Mouse (Mus musculus): Measurements from ENCODE around the gene Rffl. TPM values are rescaled to one million over a fixed set of nuclear protein-coding genes. Genes with fewer than 3 reads are reported as not detected.

The Rffl gene
- polyA plus RNA-seq, 1 experiment from 2014 or later: 3.8 TPM

DNA sequence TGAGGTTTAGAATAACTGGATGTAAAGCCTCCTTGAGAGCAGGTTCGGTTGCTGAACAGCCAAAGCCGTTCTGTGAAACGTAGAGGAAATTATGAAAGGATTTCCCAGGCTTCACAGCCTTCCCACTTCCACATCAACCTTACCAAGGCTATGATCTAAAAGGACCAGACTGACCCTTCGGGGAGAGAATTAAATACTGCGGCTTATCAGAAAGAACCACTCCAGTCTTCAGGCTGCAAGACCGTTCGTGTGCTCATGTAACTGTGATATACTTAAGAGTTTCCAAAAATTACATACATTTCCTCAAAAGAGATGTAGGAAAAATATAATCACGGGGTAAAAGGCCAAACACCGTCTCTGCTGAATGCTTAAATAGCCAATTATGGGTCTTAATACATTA lies 8.4 kb downstream of the Rffl start:
- WGBS: 73% methylated on average over 9 of the region's 9 CpGs
- no peaks in the 10 kb centered on the region for H3K9me3 ChIP-seq (ENCODE audit: control insufficient read depth, low read length)
- no peaks in the 10 kb centered on the region for H3K27me3 ChIP-seq (ENCODE audit: control insufficient read depth, insufficient read depth, low read length)
- no peaks in the 10 kb centered on the region for H3K36me3 ChIP-seq (ENCODE audit: control insufficient read depth, insufficient read depth, low read length)
- H3K9ac ChIP-seq (ENCODE audit: low read length): no peak overlapping the region
- peaks cover 2 to 5% of the 10 kb centered on the region in 2 experiments; a peak in 1 of 4 replicates for H3K4me1 ChIP-seq (ENCODE audit: control insufficient read depth in 2 of 2, insufficient read depth in 2 of 2, low read length in 2 of 2)
- no peak overlapping the region for H3K4me2 ChIP-seq (ENCODE audit: low read length)
- no peak overlapping the region for H3K27ac ChIP-seq (replicated peaks in 1 of 2; ENCODE audit: control insufficient read depth in 1 of 2, insufficient read depth in 1 of 2, low read depth in 2 of 2, low read length in 2 of 2)
- no peak overlapping the region for H3K4me3 ChIP-seq (ENCODE audit: control insufficient read depth in 1 of 2, insufficient read depth in 1 of 2, low read depth in 1 of 2, low read length in 2 of 2)
- no peak for ATAC-seq (ENCODE audit: insufficient number of reproducible peaks, insufficient read depth, low FRiP score, low read depth)

GRCm38 (mm10) chr11:82861558-82861957 lies 9.5 kb downstream of the Rffl start:
- Histone ChIP-seq H3K9me3 (ENCODE audit: control insufficient read depth, low read length) (no peaks in the 10 kb centered on the region), H3K4me3 (ENCODE audit: control insufficient read depth in 1 of 2, insufficient read depth in 1 of 2, low read depth in 1 of 2, low read length in 2 of 2) (no peak overlapping the region), H3K4me1 (ENCODE audit: control insufficient read depth in 2 of 2, insufficient read depth in 2 of 2, low read length in 2 of 2) (peaks cover 2 to 5% of the 10 kb centered on the region in 2 experiments; a peak in 1 of 4 replicates), H3K27ac (replicated peaks in 1 of 2; ENCODE audit: control insufficient read depth in 1 of 2, insufficient read depth in 1 of 2, low read depth in 2 of 2, low read length in 2 of 2) (no peak overlapping the region), H3K36me3 (ENCODE audit: control insufficient read depth, insufficient read depth, low read length) (no peaks in the 10 kb centered on the region), H3K27me3 (ENCODE audit: control insufficient read depth, insufficient read depth, low read length) (no peaks in the 10 kb centered on the region), H3K4me2 (ENCODE audit: low read length) (no peak overlapping the region), H3K9ac (ENCODE audit: low read length) (no peak overlapping the region)
- WGBS: 61% methylated on average over 8 of the region's 8 CpGs
- no peak for ATAC-seq (ENCODE audit: insufficient number of reproducible peaks, insufficient read depth, low FRiP score, low read depth)

DNA sequence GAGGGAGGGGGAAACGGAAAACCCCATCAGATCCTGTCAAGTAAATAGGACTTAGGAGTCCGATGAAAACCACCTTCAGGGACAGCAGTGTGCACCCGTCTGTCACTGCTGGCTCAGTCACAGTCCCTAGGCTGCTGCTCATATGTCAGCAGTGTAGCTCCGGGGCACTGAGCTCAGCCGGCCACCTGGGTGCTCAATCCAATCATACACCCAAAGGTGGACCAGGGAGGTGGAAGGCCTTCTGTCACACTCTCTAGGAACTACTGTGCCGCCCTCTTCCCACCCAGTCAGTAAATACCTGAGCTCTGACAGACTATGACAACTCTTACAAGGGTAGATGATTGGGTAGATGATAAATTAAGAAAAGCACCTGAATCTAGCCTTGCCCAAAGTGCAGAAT lies 10.3 kb downstream of the Rffl start:
- no peak for ATAC-seq (ENCODE audit: insufficient number of reproducible peaks, insufficient read depth, low FRiP score, low read depth)
- 71% methylated on average over 6 of the region's 6 CpGs for WGBS
- Histone ChIP-seq H3K9me3 (ENCODE audit: control insufficient read depth, low read length) (no peaks in the 10 kb centered on the region), H3K4me2 (ENCODE audit: low read length) (no peak overlapping the region), H3K4me3 (ENCODE audit: control insufficient read depth in 1 of 2, insufficient read depth in 1 of 2, low read depth in 1 of 2, low read length in 2 of 2) (no peak overlapping the region), H3K9ac (ENCODE audit: low read length) (no peak overlapping the region), H3K4me1 (ENCODE audit: control insufficient read depth in 2 of 2, insufficient read depth in 2 of 2, low read length in 2 of 2) (peaks cover 2 to 5% of the 10 kb centered on the region in 2 experiments; a peak in 1 of 4 replicates), H3K27ac (replicated peaks in 1 of 2; ENCODE audit: control insufficient read depth in 1 of 2, insufficient read depth in 1 of 2, low read depth in 2 of 2, low read length in 2 of 2) (no peak overlapping the region), H3K36me3 (ENCODE audit: control insufficient read depth, insufficient read depth, low read length) (no peaks in the 10 kb centered on the region), H3K27me3 (ENCODE audit: control insufficient read depth, insufficient read depth, low read length) (no peaks in the 10 kb centered on the region)

GRCm38 (mm10) chr11:82857307-82857848 lies 13.6 kb downstream of the Rffl start:
- H3K9ac ChIP-seq (ENCODE audit: low read length): no peak overlapping the region
- peaks cover 4 to 5% of the 10 kb centered on the region in 2 experiments; a peak in 1 of 4 replicates for H3K4me1 ChIP-seq (ENCODE audit: control insufficient read depth in 2 of 2, insufficient read depth in 2 of 2, low read length in 2 of 2)
- H3K9me3 ChIP-seq (ENCODE audit: control insufficient read depth, low read length): no peaks in the 10 kb centered on the region
- WGBS: 74% methylated on average over 13 of the region's 13 CpGs
- no peak for ATAC-seq (ENCODE audit: insufficient number of reproducible peaks, insufficient read depth, low FRiP score, low read depth)
- H3K27me3 ChIP-seq (ENCODE audit: control insufficient read depth, insufficient read depth, low read length): no peaks in the 10 kb centered on the region
- H3K4me3 ChIP-seq (ENCODE audit: control insufficient read depth in 1 of 2, insufficient read depth in 1 of 2, low read depth in 1 of 2, low read length in 2 of 2): no peak overlapping the region
- no peak overlapping the region for H3K4me2 ChIP-seq (ENCODE audit: low read length)
- no peaks in the 10 kb centered on the region for H3K36me3 ChIP-seq (ENCODE audit: control insufficient read depth, insufficient read depth, low read length)
- H3K27ac ChIP-seq (replicated peaks in 1 of 2; ENCODE audit: control insufficient read depth in 1 of 2, insufficient read depth in 1 of 2, low read depth in 2 of 2, low read length in 2 of 2): no peak overlapping the region

- Histone ChIP-seq H3K27me3 (ENCODE audit: control insufficient read depth, insufficient read depth, low read length) (no peaks in the 10 kb centered on the region), H3K4me2 (ENCODE audit: low read length) (no peak overlapping the region), H3K9ac (ENCODE audit: low read length) (no peak overlapping the region), H3K27ac (replicated peaks in 1 of 2; ENCODE audit: control insufficient read depth in 1 of 2, insufficient read depth in 1 of 2, low read depth in 2 of 2, low read length in 2 of 2) (no peak overlapping the region), H3K4me3 (ENCODE audit: control insufficient read depth in 1 of 2, insufficient read depth in 1 of 2, low read depth in 1 of 2, low read length in 2 of 2) (no peak overlapping the region), H3K4me1 (ENCODE audit: control insufficient read depth in 2 of 2, insufficient read depth in 2 of 2, low read length in 2 of 2) (0 out of 4 replicates have a peak, but pooled peaks cover 0 to 2% of the 10 kb centered on the region in 2 experiments), H3K9me3 (ENCODE audit: control insufficient read depth, low read length) (no peaks in the 10 kb centered on the region), H3K36me3 (ENCODE audit: control insufficient read depth, insufficient read depth, low read length) (no peaks in the 10 kb centered on the region)
- 81% methylated on average over 10 of the region's 10 CpGs for WGBS
- ATAC-seq (ENCODE audit: insufficient number of reproducible peaks, insufficient read depth, low FRiP score, low read depth): no peak
Measured at GRCm38 (mm10) chr11:82856032-82856431, 15.0 kb downstream of the Rffl start.

DNA sequence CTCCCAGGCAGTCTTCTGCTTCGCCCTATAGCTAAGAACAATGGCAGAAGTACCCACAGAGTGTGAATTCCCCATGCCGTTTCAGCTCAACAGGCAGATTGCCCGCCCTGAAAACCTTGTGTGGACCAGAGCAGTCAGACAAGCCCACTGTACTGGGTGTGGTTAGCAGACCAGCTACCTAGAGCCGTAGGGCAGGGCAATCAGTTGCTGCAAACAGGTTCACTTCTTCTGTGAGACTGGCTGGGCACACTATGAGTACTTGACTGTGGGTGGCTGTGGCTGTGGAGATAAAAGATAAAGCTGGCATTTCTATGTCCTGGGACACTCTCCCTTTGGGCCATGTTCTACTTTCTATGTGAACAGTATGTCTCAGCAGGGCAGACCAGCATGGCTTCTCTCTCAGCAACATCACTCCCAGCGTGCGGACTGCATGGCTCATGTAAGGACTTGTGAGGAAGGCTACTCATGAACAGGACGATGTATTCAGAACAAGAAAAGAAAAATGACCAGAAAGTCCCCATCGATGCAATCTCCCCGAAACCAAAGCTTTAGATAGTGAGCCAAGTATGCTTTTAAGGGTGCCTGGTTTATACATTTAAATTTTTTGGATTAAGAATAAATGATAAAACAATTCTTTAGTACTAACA lies 15.6 kb downstream of the Rffl start:
- ATAC-seq (ENCODE audit: insufficient number of reproducible peaks, insufficient read depth, low FRiP score, low read depth): no peak
- no peak overlapping the region for H3K9ac ChIP-seq (ENCODE audit: low read length)
- 83% methylated on average over 9 of the region's 9 CpGs for WGBS

DNA sequence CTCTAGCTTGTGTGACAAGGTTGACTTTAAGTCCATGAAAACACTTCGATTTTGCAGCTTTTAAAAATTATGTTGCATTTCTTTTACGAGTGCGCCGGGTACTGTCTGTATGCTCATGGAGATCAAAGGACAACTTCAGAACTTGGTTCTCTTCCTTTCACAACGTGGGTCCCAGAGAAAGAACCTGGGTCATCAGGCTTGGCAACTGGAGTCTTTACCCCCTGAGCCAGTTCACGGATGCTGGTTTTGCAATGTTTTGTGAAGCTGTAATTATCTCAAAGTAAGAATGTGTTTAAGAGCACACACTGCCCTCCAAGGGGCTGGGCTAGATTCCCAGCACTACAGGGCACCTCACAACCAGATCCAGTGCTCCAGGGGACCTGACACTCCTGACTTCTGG lies 16.9 kb downstream of the Rffl start:
- Histone ChIP-seq H3K27me3 (ENCODE audit: control insufficient read depth, insufficient read depth, low read length) (no peaks in the 10 kb centered on the region), H3K4me3 (ENCODE audit: control insufficient read depth in 1 of 2, insufficient read depth in 1 of 2, low read depth in 1 of 2, low read length in 2 of 2) (no peak overlapping the region), H3K9me3 (ENCODE audit: control insufficient read depth, low read length) (no peaks in the 10 kb centered on the region), H3K4me2 (ENCODE audit: low read length) (no peak overlapping the region), H3K36me3 (ENCODE audit: control insufficient read depth, insufficient read depth, low read length) (no peaks in the 10 kb centered on the region), H3K9ac (ENCODE audit: low read length) (no peak overlapping the region), H3K27ac (replicated peaks in 1 of 2; ENCODE audit: control insufficient read depth in 1 of 2, insufficient read depth in 1 of 2, low read depth in 2 of 2, low read length in 2 of 2) (no peak overlapping the region), H3K4me1 (ENCODE audit: control insufficient read depth in 2 of 2, insufficient read depth in 2 of 2, low read length in 2 of 2) (0 out of 4 replicates have a peak, but pooled peaks cover 0 to 2% of the 10 kb centered on the region in 2 experiments)
- no peak for ATAC-seq (ENCODE audit: insufficient number of reproducible peaks, insufficient read depth, low FRiP score, low read depth)
- WGBS: 85% methylated on average over 6 of the region's 6 CpGs

More for the DNA sequence above, 15.6 kb downstream of the Rffl start:
- no peak overlapping the region for H3K27ac ChIP-seq (replicated peaks in 1 of 2; ENCODE audit: control insufficient read depth in 1 of 2, insufficient read depth in 1 of 2, low read depth in 2 of 2, low read length in 2 of 2)
- H3K4me3 ChIP-seq (ENCODE audit: control insufficient read depth in 1 of 2, insufficient read depth in 1 of 2, low read depth in 1 of 2, low read length in 2 of 2): no peak overlapping the region
- H3K9me3 ChIP-seq (ENCODE audit: control insufficient read depth, low read length): no peaks in the 10 kb centered on the region
- no peaks in the 10 kb centered on the region for H3K27me3 ChIP-seq (ENCODE audit: control insufficient read depth, insufficient read depth, low read length)
- no peak overlapping the region for H3K4me2 ChIP-seq (ENCODE audit: low read length)
- 0 out of 4 replicates have a peak, but pooled peaks cover 0 to 2% of the 10 kb centered on the region in 2 experiments for H3K4me1 ChIP-seq (ENCODE audit: control insufficient read depth in 2 of 2, insufficient read depth in 2 of 2, low read length in 2 of 2)
- H3K36me3 ChIP-seq (ENCODE audit: control insufficient read depth, insufficient read depth, low read length): no peaks in the 10 kb centered on the region
